Mouse (Mus musculus): ENCODE measurements around the gene Lin28a. TPM values are rescaled to one million over a fixed set of nuclear protein-coding genes. Genes with fewer than 3 reads are reported as not detected.
A peak's percentile ranks its signal among the peaks of the same experiment; 100 is the strongest.

The Lin28a gene
- 0.04 and 0.13 TPM in 2 replicates for polyA plus RNA-seq (2015; fragmentation: Nextera tagmentation; extraction: Ambion mirVana)

- no peak for DNase-seq (ENCODE audit: low spot score)
These were observed at the start of gene Lin28a for GRCm38 (mm10) chr4:134018779-134019145. Lin28a (minus strand) TSS chr4:134018841.

GRCm38 (mm10) chr4:134067833-134068544 lies 49.3 kb upstream of the Lin28a start:
- DNase-seq (ENCODE audit: low spot score), result no peak

- DNase-seq (ENCODE audit: low spot score), result no peak
These were observed 48.7 kb upstream of the Lin28a start for GRCm38 (mm10) chr4:134067383-134067782.

GRCm38 (mm10) chr4:134065431-134066004 lies 46.9 kb upstream of the Lin28a start:
- DNase-seq (ENCODE audit: low spot score), result no peak

- DNase-seq (ENCODE audit: low spot score), result no peak
These were observed 43.9 kb upstream of the Lin28a start for GRCm38 (mm10) chr4:134062561-134062960.

GRCm38 (mm10) chr4:134061944-134062446 lies 43.4 kb upstream of the Lin28a start:
- DNase-seq (ENCODE audit: low spot score), result peak; percentile 54

- DNase-seq (ENCODE audit: low spot score), result peak; percentile 76
These were observed 42.7 kb upstream of the Lin28a start for GRCm38 (mm10) chr4:134061166-134061830.

GRCm38 (mm10) chr4:134060135-134060865 lies 41.7 kb upstream of the Lin28a start, which contains the start of gene Crybg2:
Crybg2 (plus strand) TSS chr4:134060815.
- DNase-seq (ENCODE audit: low spot score), result no peak

GRCm38 (mm10) chr4:134058908-134059307 lies 40.3 kb upstream of the Lin28a start:
- no peak for DNase-seq (ENCODE audit: low spot score)

GRCm38 (mm10) chr4:134058166-134058715 lies 39.6 kb upstream of the Lin28a start:
- DNase-seq (ENCODE audit: low spot score), result peak; percentile 84

- no peak for DNase-seq (ENCODE audit: low spot score)
These were observed 34.9 kb upstream of the Lin28a start, which contains the start of gene Zfp683 for GRCm38 (mm10) chr4:134053538-134053937. Zfp683 (plus strand) TSS chr4:134053838.

- DNase-seq (ENCODE audit: low spot score), result peak; percentile 55
These were observed 33.9 kb upstream of the Lin28a start for GRCm38 (mm10) chr4:134052560-134052959.

GRCm38 (mm10) chr4:134051912-134052311 lies 33.3 kb upstream of the Lin28a start:
- DNase-seq (ENCODE audit: low spot score), result no peak

GRCm38 (mm10) chr4:134047648-134048047 lies 29.0 kb upstream of the Lin28a start:
- DNase-seq (ENCODE audit: low spot score), result no peak

- DNase-seq (ENCODE audit: low spot score), result peak; percentile 48
These were observed 24.4 kb upstream of the Lin28a start for GRCm38 (mm10) chr4:134043041-134043440.

- peak; percentile 12 for DNase-seq (ENCODE audit: low spot score)
These were observed 22.9 kb upstream of the Lin28a start for GRCm38 (mm10) chr4:134041317-134042123.

GRCm38 (mm10) chr4:134035953-134036352 lies 17.3 kb upstream of the Lin28a start:
- peak; percentile 82 for DNase-seq (ENCODE audit: low spot score)

GRCm38 (mm10) chr4:134025802-134026201 lies 7.2 kb upstream of the Lin28a start:
- no peak for DNase-seq (ENCODE audit: low spot score)

- peak; percentile 69 for DNase-seq (ENCODE audit: low spot score)
These were observed 2.0 kb upstream of the Lin28a start for GRCm38 (mm10) chr4:134020621-134021020.
